Mouse (Mus musculus) limb, embryonic 14.5 days (tissue): ENCODE data around the gene Vti1a. TPM values are rescaled to one million over a fixed set of nuclear protein-coding genes. Genes with fewer than 3 reads are reported as not detected.
A peak's percentile ranks its signal among the peaks of the same experiment; 100 is the strongest.

ENCODE experiments used
- ATAC-seq: fragments of 200-750 bp; cut with Nextera tagmentation; 2 replicates; pipeline ENCODE4 v1.8.0; 2017; ENCODE audit warnings: low read depth, moderate number of reproducible peaks, moderate TSS enrichment; ENCODE audit not compliant: low FRiP score
- DNase-seq: peaks from one replicate; pipeline ENCODE4 v3.0.0-alpha.2; 2015; ENCODE audit warnings: low spot score
- H3K27ac ChIP-seq: fragments of 300-500 bp; sonication (generic); replicated peaks from 2 replicates; pipeline ENCODE4 v1.5.1; 2014; ENCODE audit warnings: low read depth, mild to moderate bottlenecking, low read length, moderate library complexity, mixed read lengths
- H3K27me3 ChIP-seq: fragments of 300-500 bp; sonication (generic); 2 replicates; pipeline ENCODE4 v1.6.1; 2014; ENCODE audit warnings: low read length, mixed read lengths; ENCODE audit not compliant: control insufficient read depth, insufficient read depth
- H3K36me3 ChIP-seq: fragments of 300-500 bp; sonication (generic); 2 replicates; pipeline ENCODE4 v1.6.1; 2014; ENCODE audit warnings: mild to moderate bottlenecking, low read length, moderate library complexity, mixed read lengths; ENCODE audit not compliant: control insufficient read depth, insufficient read depth
- H3K4me1 ChIP-seq: fragments of 300-500 bp; sonication (generic); 2 replicates; pipeline ENCODE4 v1.6.1; 2014; ENCODE audit warnings: antibody characterized with exemption, low read length, mixed read lengths; ENCODE audit not compliant: control insufficient read depth, insufficient read depth
- H3K4me2 ChIP-seq: fragments of 300-500 bp; sonication (generic); replicated peaks from 2 replicates; pipeline ENCODE4 v1.6.1; 2014; ENCODE audit warnings: low read depth, mild to moderate bottlenecking, low read length, moderate library complexity; ENCODE audit not compliant: severe bottlenecking
- H3K4me3 ChIP-seq: fragments of 300-500 bp; sonication (generic); replicated peaks from 2 replicates; pipeline ENCODE4 v1.5.1; 2014; ENCODE audit warnings: low read length
- H3K9ac ChIP-seq: fragments of 300-500 bp; sonication (generic); 2 replicates; pipeline ENCODE4 v1.6.1; 2014; ENCODE audit warnings: mild to moderate bottlenecking, low read depth, low read length, moderate library complexity; ENCODE audit not compliant: severe bottlenecking
- H3K9me3 ChIP-seq: fragments of 300-500 bp; sonication (generic); 2 replicates; pipeline ENCODE4 v1.6.1; 2016; ENCODE audit warnings: low read length; ENCODE audit not compliant: control insufficient read depth
- POLR2A ChIP-seq: fragments of 200-500 bp; IDR thresholded peaks from 2 replicates; pipeline ENCODE4 v1.8.0; 2012; ENCODE audit warnings: inconsistent platforms, mild to moderate bottlenecking, moderate library complexity, borderline replicate concordance; ENCODE audit not compliant: insufficient read depth, insufficient read length; ENCODE audit errors: extremely low read depth
- WGBS: fragments of 180-500 bp; shearing (Covaris S2); extraction: QIAGEN DNeasy Blood & Tissue Kit; methylation state at CpG from one replicate; pipeline ENCODE4 v1.1.7; 2014; 5-methylcytosine and 5-hydroxymethylcytosine counted together
- polyA plus RNA-seq, 2 experiments: library from polyadenylated mRNA; depleted of rRNA in 1 of 2; stranded (reverse) in 1 of 2; unstranded in 1 of 2; fragments of >200 nt; fragmentation: Nextera tagmentation in 1 of 2; extraction: Ambion mirVana in 1 of 2; gene quantifications; 2 replicates each; pipeline versions ENCODE4 v1.2.1 to v1.2.3; 2012 to 2014

Vti1a gene
- polyA plus RNA-seq, 2 experiments = 14.7 to 22.8 TPM

DNA sequence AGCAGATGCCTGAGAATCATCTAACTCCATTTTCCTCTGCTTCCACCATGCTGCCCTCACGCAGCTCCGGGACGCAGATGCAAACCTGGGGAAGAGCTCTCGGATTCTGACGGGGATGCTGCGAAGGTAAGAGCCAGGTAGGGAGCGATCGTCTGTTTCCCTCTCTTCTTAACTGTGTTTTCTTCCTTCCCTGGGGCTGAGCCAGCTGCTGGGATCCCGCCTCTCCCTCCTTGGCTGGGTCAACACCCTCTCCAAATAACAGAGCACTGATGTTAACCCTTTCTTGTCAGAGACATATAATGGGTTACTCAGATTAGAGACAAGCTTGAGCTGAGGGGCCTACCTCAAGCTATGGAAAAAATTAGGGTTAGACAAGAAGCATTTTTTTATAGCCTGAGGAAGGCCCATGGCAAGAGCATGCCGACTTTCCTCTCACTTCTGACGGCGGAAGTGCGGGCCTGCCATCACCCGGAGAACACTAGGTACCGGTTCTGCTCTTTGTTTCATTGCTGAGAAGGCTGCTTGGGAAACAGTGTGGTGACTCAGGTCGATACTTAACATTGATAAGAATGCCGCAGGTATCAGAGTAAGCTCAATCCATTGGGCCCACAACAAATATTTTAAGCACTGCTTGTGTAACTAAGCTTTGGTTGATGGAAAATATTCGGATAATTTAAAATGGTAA, 183.2 kb downstream of the Vti1a start:
- Histone ChIP-seq H3K27me3 (no peaks in the 10 kb centered on the region), H3K9me3 (no peaks in the 10 kb centered on the region), H3K4me3 (no peak overlapping the region), H3K9ac (no peak overlapping the region), H3K4me2 (no peak overlapping the region), H3K4me1 (peaks cover 20% of the 10 kb centered on the region), H3K27ac (no peak overlapping the region), H3K36me3 (no peaks in the 10 kb centered on the region)
- 63% methylated on average over 18 of the region's 18 CpGs for WGBS
- no peak for DNase-seq
- no peak for ATAC-seq
- no peak for TF ChIP-seq POLR2A

DNA sequence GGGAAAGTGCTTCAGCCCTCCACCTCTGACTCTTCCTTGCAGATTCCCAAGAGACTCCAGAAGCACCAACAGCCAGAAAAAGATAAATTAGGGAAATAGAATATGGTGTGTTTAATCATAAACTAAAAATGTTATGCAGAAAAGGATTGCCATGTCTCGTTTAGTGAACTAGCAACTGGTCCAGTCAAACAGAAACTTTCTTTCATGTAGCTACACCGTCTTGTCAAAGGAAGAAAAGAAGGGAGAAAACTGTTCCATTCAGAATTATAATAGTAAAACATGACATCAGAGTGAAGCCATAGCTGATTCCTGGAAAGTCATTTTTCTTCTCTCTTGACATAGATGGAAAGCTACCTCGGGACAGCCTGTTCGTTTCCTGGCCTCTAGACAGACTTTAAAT, 185.9 kb downstream of the Vti1a start:
- whole genome bisulfite sequencing = 66% methylated on average over 4 of the region's 4 CpGs
- TF ChIP-seq POLR2A = no peak
- Histone ChIP-seq H3K9me3 (no peaks in the 10 kb centered on the region), H3K4me1 (peaks cover 12% of the 10 kb centered on the region), H3K4me3 (no peak overlapping the region), H3K9ac (no peak overlapping the region), H3K36me3 (peaks cover 1% of the 10 kb centered on the region; the same call in 1 of the 2 replicates), H3K27ac (no peak overlapping the region), H3K4me2 (no peak overlapping the region), H3K27me3 (no peaks in the 10 kb centered on the region)
- ATAC-seq = no peak
- no peak for DNase-seq

DNA sequence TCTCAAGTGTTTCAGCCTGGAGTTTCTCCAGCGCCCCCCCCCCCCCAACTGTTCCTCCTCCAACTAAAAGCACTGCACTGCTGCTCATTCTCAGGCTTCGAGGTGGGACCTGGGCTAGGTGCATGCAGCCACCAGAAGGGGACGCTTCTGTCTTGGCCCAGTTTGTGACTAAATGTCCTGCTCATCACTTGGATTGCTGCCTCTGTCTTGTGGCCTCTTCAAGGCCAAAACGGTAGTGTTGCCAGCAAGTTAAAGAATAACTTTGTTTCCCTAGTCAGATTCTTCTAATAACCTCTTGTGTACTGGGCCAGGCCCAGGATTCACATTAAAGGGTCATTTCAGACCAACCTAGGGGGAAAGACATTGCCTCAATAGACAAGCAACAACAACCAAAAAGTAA, 187.7 kb downstream of the Vti1a start:
- TF ChIP-seq POLR2A = no peak
- Histone ChIP-seq H3K4me3 (no peak overlapping the region), H3K4me1 (peaks cover 21% of the 10 kb centered on the region), H3K27ac (no peak overlapping the region), H3K36me3 (peaks cover 2% of the 10 kb centered on the region; the same call in 1 of the 2 replicates), H3K4me2 (no peak overlapping the region), H3K9me3 (no peaks in the 10 kb centered on the region), H3K9ac (no peak overlapping the region), H3K27me3 (no peaks in the 10 kb centered on the region)
- no peak for ATAC-seq
- no peak for DNase-seq
- 80% methylated on average over 3 of the region's 4 CpGs for WGBS

DNA sequence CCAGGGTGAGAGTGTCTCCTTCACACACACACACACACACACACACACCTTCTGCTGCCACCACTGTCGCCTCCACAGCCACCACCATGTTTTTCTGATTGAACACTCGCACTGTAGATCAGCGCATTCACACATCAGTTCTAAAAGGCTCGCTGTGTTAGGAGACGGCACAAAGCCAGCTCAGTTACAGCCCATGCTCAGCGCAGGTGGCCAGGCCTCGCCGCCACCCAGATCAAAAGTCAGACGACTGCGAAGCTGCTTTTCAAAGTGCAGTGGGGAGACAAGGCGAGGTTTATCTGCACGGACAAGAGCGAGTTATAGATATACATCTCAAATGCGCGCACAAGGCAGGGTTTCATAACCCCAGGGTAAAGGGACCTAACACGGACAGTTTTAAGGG, 191.7 kb downstream of the Vti1a start:
- H3K9me3 ChIP-seq = no peaks in the 10 kb centered on the region
- peaks cover 17% of the 10 kb centered on the region for H3K4me1 ChIP-seq
- no peak overlapping the region for H3K9ac ChIP-seq
- no peak overlapping the region for H3K27ac ChIP-seq
- no peak for ATAC-seq
- H3K4me2 ChIP-seq = no peak overlapping the region
- H3K36me3 ChIP-seq = peaks cover 2% of the 10 kb centered on the region; the same call in 1 of the 2 replicates
- H3K27me3 ChIP-seq = no peaks in the 10 kb centered on the region
- DNase-seq = peak; percentile 32
- 40% methylated on average over 16 of the region's 16 CpGs for WGBS
- TF ChIP-seq POLR2A = no peak
- H3K4me3 ChIP-seq = no peak overlapping the region

DNA sequence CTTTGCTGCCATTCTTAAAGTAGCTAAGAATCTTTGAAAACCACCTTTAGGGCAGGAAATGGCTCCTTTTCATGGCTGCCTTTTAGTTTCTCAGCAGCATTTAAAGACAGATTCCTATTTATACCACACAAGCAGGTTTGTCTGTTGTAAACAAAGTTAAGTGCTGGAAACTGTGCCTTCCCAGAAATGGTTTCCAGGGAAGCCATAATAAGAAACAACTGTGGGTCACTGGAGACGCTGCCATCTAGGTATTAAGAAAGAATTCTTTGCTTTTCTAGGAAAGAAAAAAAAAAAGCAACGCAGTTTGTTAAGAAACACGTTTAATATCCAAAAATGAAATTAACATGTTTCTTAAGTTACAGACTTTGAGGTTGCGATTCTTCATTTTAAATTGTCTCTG, 192.1 kb downstream of the Vti1a start:
- DNase-seq = no peak
- no peak for ATAC-seq
- 50% methylated on average over 4 of the region's 4 CpGs for WGBS
- no peak overlapping the region for H3K4me3 ChIP-seq
- no peak overlapping the region for H3K9ac ChIP-seq
- no peak overlapping the region for H3K27ac ChIP-seq
- H3K4me2 ChIP-seq = no peak overlapping the region
- no peak for TF ChIP-seq POLR2A
- H3K27me3 ChIP-seq = no peaks in the 10 kb centered on the region
- H3K9me3 ChIP-seq = no peaks in the 10 kb centered on the region
- peaks cover 17% of the 10 kb centered on the region for H3K4me1 ChIP-seq
- H3K36me3 ChIP-seq = peaks cover 2% of the 10 kb centered on the region; the same call in 1 of the 2 replicates
